Comparison of ENCODE assay signal across 8 mouse cellular contexts in genomic region chr2:167851216-167851896, GRCm38 (mm10).
DNase-seq lines count a peak whose midpoint lies in the region; ATAC-seq and TF ChIP-seq lines count a peak whose summit lies in the region.

No protein-coding gene starts in this region.

- no peak overlapping the region for H3K4me2 ChIP-seq in lung, postnatal 0 days (replicated peaks; ENCODE audit: low read depth, low read length)
- no peak overlapping the region for H3K4me2 ChIP-seq in midbrain, embryonic 16.5 days (ENCODE audit: low read length)

- H3K4me3 ChIP-seq in lung, postnatal 0 days (ENCODE audit: low read depth, low read length): no peak overlapping the region
- H3K4me3 ChIP-seq in midbrain, embryonic 16.5 days (ENCODE audit: low read depth, low read length): no peak overlapping the region

- TF ChIP-seq CTCF in lung, postnatal 0 days (IDR thresholded peaks at IDR 0.05): no peak

- H3K27ac ChIP-seq in lung, postnatal 0 days (ENCODE audit: low read length): peak overlapping the region; percentile 73
- no peak overlapping the region for H3K27ac ChIP-seq in midbrain, embryonic 16.5 days (ENCODE audit: low read length)

- H3K27me3 ChIP-seq in lung, postnatal 0 days (replicated peaks; ENCODE audit: insufficient read depth, low read length): no peaks in the 10 kb centered on the region
- no peaks in the 10 kb centered on the region for H3K27me3 ChIP-seq in midbrain, embryonic 16.5 days (ENCODE audit: control insufficient read depth, insufficient read depth, low read depth, low read length)

- no peak overlapping the region for H3K9ac ChIP-seq in lung, postnatal 0 days (replicated peaks; ENCODE audit: low read depth)
- no peak overlapping the region for H3K9ac ChIP-seq in midbrain, embryonic 16.5 days (ENCODE audit: low read depth, low read length)

- peaks cover 22% of the 10 kb centered on the region; the same call in 1 of the 2 replicates for H3K4me1 ChIP-seq in lung, postnatal 0 days (ENCODE audit: insufficient read depth, low read depth, low read length)
- no peaks in the 10 kb centered on the region for H3K4me1 ChIP-seq in midbrain, embryonic 16.5 days (ENCODE audit: control insufficient read depth, insufficient read depth, low read length)

- peak; percentile 45 for ATAC-seq in lung, postnatal 0 days
- no peak for ATAC-seq in midbrain, embryonic 16.5 days

- WGBS in lung, postnatal 0 days: 19% methylated on average over 11 of the region's 11 CpGs
- 35% methylated on average over 11 of the region's 11 CpGs for WGBS in midbrain, embryonic 16.5 days

- TF ChIP-seq EP300 in lung, postnatal 0 days (IDR thresholded peaks at IDR 0.05): peak; percentile 93

- no peaks in the 10 kb centered on the region for H3K36me3 ChIP-seq in lung, postnatal 0 days (ENCODE audit: insufficient read depth, low read length)
- H3K36me3 ChIP-seq in midbrain, embryonic 16.5 days (ENCODE audit: control insufficient read depth, insufficient read depth, low read length): no peaks in the 10 kb centered on the region

- intact Hi-C loops in left cerebral cortex, postnatal 4 days (cut with DNase I): no loop called here

- peak; percentile 81 for DNase-seq in adrenal gland, adult 8-10 months
- peak; percentile 59 for DNase-seq in gastrocnemius, postnatal 10 days
- peak; percentile 85 for DNase-seq in kidney, adult 18-20 months
- peak; percentile 62 for DNase-seq in lung, postnatal 0 days (ENCODE audit: low spot score)
- DNase-seq in thymus, adult 18-20 months: no peak
- no peak for DNase-seq in left cerebral cortex, postnatal 4 days
- no peak for DNase-seq in thymus, postnatal 25 days

- no peaks in the 10 kb centered on the region for H3K9me3 ChIP-seq in lung, postnatal 0 days (ENCODE audit: low read length)
- no peaks in the 10 kb centered on the region for H3K9me3 ChIP-seq in midbrain, embryonic 16.5 days (replicated peaks; ENCODE audit: control insufficient read depth, low read length, poor library complexity, severe bottlenecking)

Comparison
In these comparisons a context has a peak if more than half of its experiments do, and no peak if none do; other contexts are left out.
1. DNase-seq: peak in adrenal gland, adult 8-10 months (single experiment), gastrocnemius, postnatal 10 days (single experiment), kidney, adult 18-20 months (single experiment) and lung, postnatal 0 days (single experiment); none in thymus, adult 18-20 months (0 of 2), left cerebral cortex, postnatal 4 days (single experiment) and thymus, postnatal 25 days (single experiment).